Mouse (Mus musculus): Measurements from ENCODE around the gene Lce1c. TPM values are rescaled to one million over a fixed set of nuclear protein-coding genes. Genes with fewer than 3 reads are reported as not detected.

The Lce1c gene
- not detected in 2 replicates for total RNA-seq (2012; rRNA removed)

- Histone ChIP-seq H3K4me1 (ENCODE audit: control insufficient read depth in 2 of 2, insufficient read depth in 2 of 2, low read length in 2 of 2, poor library complexity in 1 of 2) (no peaks in the 10 kb centered on the region), H3K9ac (ENCODE audit: insufficient read depth, low read depth, low read length, poor library complexity, severe bottlenecking) (no peak within 1 kb of the TSS), H3K9me3 (ENCODE audit: control insufficient read depth, insufficient read depth, low read depth, low read length) (no peaks in the 10 kb centered on the region), H3K27ac (ENCODE audit: insufficient read depth, low read depth, low read length, poor library complexity, severe bottlenecking) (no peak within 1 kb of the TSS), H3K4me3 (ENCODE audit: insufficient read depth in 1 of 2, low read depth in 1 of 2, low read length in 2 of 2, poor library complexity in 1 of 2, severe bottlenecking in 1 of 2) (no peak within 1 kb of the TSS), H3K36me3 (ENCODE audit: control insufficient read depth, insufficient read depth, low read length, poor library complexity, severe bottlenecking) (no peaks in the 10 kb centered on the region)
- TF ChIP-seq ZC3H11A (IDR thresholded peaks at IDR 0.05; ENCODE audit: borderline replicate concordance, low read depth, low read length) (no peak), ZNF384 (IDR thresholded peaks at IDR 0.05; ENCODE audit: low read depth, low read length) (no peak), HCFC1 (IDR thresholded peaks at IDR 0.05; ENCODE audit: borderline replicate concordance, insufficient read depth, low read length) (no peak), CHD2 (IDR thresholded peaks at IDR 0.05; ENCODE audit: low read depth, low read length) (no peak), MAFK (IDR thresholded peaks at IDR 0.05; ENCODE audit: insufficient read depth, low read depth, low read length) (no peak)
- DNase-seq (ENCODE audit: low read depth, low spot score) = no peak
- in situ Hi-C loops (cut with MboI; ENCODE audit: low sequenced_read_pairs in 2 of 2, unreplicated experiment in 2 of 2) = no loop called here
Measured at GRCm38 (mm10) chr3:92678947-92679346, at the start of gene Lce1c. Gene Lce1c, plus strand, starts transcription at chr3:92679247.

GRCm38 (mm10) chr3:92637745-92638652 lies 41.0 kb upstream of the Lce1c start:
- in situ Hi-C loops (cut with MboI; ENCODE audit: low sequenced_read_pairs in 2 of 2, unreplicated experiment in 2 of 2) = no loop called here
- TF ChIP-seq ZNF384 (IDR thresholded peaks at IDR 0.05; ENCODE audit: low read depth, low read length) (no peak), HCFC1 (IDR thresholded peaks at IDR 0.05; ENCODE audit: borderline replicate concordance, insufficient read depth, low read length) (no peak), MAFK (IDR thresholded peaks at IDR 0.05; ENCODE audit: insufficient read depth, low read depth, low read length) (no peak), ZC3H11A (IDR thresholded peaks at IDR 0.05; ENCODE audit: borderline replicate concordance, low read depth, low read length) (no peak), CHD2 (IDR thresholded peaks at IDR 0.05; ENCODE audit: low read depth, low read length) (no peak)
- DNase-seq (ENCODE audit: low read depth, low spot score) = no peak

GRCm38 (mm10) chr3:92638653-92638991 lies 40.4 kb upstream of the Lce1c start:
- TF ChIP-seq MAFK (IDR thresholded peaks at IDR 0.05; ENCODE audit: insufficient read depth, low read depth, low read length) (no peak), ZNF384 (IDR thresholded peaks at IDR 0.05; ENCODE audit: low read depth, low read length) (no peak), CHD2 (IDR thresholded peaks at IDR 0.05; ENCODE audit: low read depth, low read length) (no peak), ZC3H11A (IDR thresholded peaks at IDR 0.05; ENCODE audit: borderline replicate concordance, low read depth, low read length) (no peak), HCFC1 (IDR thresholded peaks at IDR 0.05; ENCODE audit: borderline replicate concordance, insufficient read depth, low read length) (no peak)
- H3K9ac ChIP-seq (ENCODE audit: insufficient read depth, low read depth, low read length, poor library complexity, severe bottlenecking) = no peak overlapping the region
- in situ Hi-C loops (cut with MboI; ENCODE audit: low sequenced_read_pairs in 2 of 2, unreplicated experiment in 2 of 2) = no loop called here

More at GRCm38 (mm10) chr3:92637745-92638652, 41.0 kb upstream of the Lce1c start:
- H3K36me3 ChIP-seq (ENCODE audit: control insufficient read depth, insufficient read depth, low read length, poor library complexity, severe bottlenecking) = no peaks in the 10 kb centered on the region
- no peak overlapping the region for H3K4me3 ChIP-seq (ENCODE audit: insufficient read depth in 1 of 2, low read depth in 1 of 2, low read length in 2 of 2, poor library complexity in 1 of 2, severe bottlenecking in 1 of 2)
- H3K27ac ChIP-seq (ENCODE audit: insufficient read depth, low read depth, low read length, poor library complexity, severe bottlenecking) = no peak overlapping the region
- H3K9me3 ChIP-seq (ENCODE audit: control insufficient read depth, insufficient read depth, low read depth, low read length) = no peaks in the 10 kb centered on the region
- H3K9ac ChIP-seq (ENCODE audit: insufficient read depth, low read depth, low read length, poor library complexity, severe bottlenecking) = no peak overlapping the region
- no peaks in the 10 kb centered on the region for H3K4me1 ChIP-seq (ENCODE audit: control insufficient read depth in 2 of 2, insufficient read depth in 2 of 2, low read length in 2 of 2, poor library complexity in 1 of 2)

GRCm38 (mm10) chr3:92639854-92640253 lies 39.2 kb upstream of the Lce1c start:
- Histone ChIP-seq H3K4me1 (ENCODE audit: control insufficient read depth in 2 of 2, insufficient read depth in 2 of 2, low read length in 2 of 2, poor library complexity in 1 of 2) (no peaks in the 10 kb centered on the region), H3K4me3 (ENCODE audit: insufficient read depth in 1 of 2, low read depth in 1 of 2, low read length in 2 of 2, poor library complexity in 1 of 2, severe bottlenecking in 1 of 2) (no peak overlapping the region), H3K9ac (ENCODE audit: insufficient read depth, low read depth, low read length, poor library complexity, severe bottlenecking) (no peak overlapping the region), H3K36me3 (ENCODE audit: control insufficient read depth, insufficient read depth, low read length, poor library complexity, severe bottlenecking) (no peaks in the 10 kb centered on the region), H3K9me3 (ENCODE audit: control insufficient read depth, insufficient read depth, low read depth, low read length) (no peaks in the 10 kb centered on the region), H3K27ac (ENCODE audit: insufficient read depth, low read depth, low read length, poor library complexity, severe bottlenecking) (no peak overlapping the region)
- TF ChIP-seq MAFK (IDR thresholded peaks at IDR 0.05; ENCODE audit: insufficient read depth, low read depth, low read length) (no peak), ZNF384 (IDR thresholded peaks at IDR 0.05; ENCODE audit: low read depth, low read length) (no peak), ZC3H11A (IDR thresholded peaks at IDR 0.05; ENCODE audit: borderline replicate concordance, low read depth, low read length) (no peak), HCFC1 (IDR thresholded peaks at IDR 0.05; ENCODE audit: borderline replicate concordance, insufficient read depth, low read length) (no peak), CHD2 (IDR thresholded peaks at IDR 0.05; ENCODE audit: low read depth, low read length) (no peak)
- DNase-seq (ENCODE audit: low read depth, low spot score) = no peak
- in situ Hi-C loops (cut with MboI; ENCODE audit: low sequenced_read_pairs in 2 of 2, unreplicated experiment in 2 of 2) = no loop called here

More at GRCm38 (mm10) chr3:92638653-92638991, 40.4 kb upstream of the Lce1c start:
- Histone ChIP-seq H3K4me1 (ENCODE audit: control insufficient read depth in 2 of 2, insufficient read depth in 2 of 2, low read length in 2 of 2, poor library complexity in 1 of 2) (no peaks in the 10 kb centered on the region), H3K36me3 (ENCODE audit: control insufficient read depth, insufficient read depth, low read length, poor library complexity, severe bottlenecking) (no peaks in the 10 kb centered on the region), H3K27ac (ENCODE audit: insufficient read depth, low read depth, low read length, poor library complexity, severe bottlenecking) (no peak overlapping the region), H3K4me3 (ENCODE audit: insufficient read depth in 1 of 2, low read depth in 1 of 2, low read length in 2 of 2, poor library complexity in 1 of 2, severe bottlenecking in 1 of 2) (no peak overlapping the region), H3K9me3 (ENCODE audit: control insufficient read depth, insufficient read depth, low read depth, low read length) (no peaks in the 10 kb centered on the region)
- DNase-seq (ENCODE audit: low read depth, low spot score) = no peak
